Mouse (Mus musculus) kidney, embryonic 14.5 days (tissue): ENCODE measurements at regions not wholly inside any gene's neighbourhood (a gene's known extent, or its start where the extent isn't known, plus 50 kb on each side); places are given as distances from the start of the nearest gene placed in this dataset.
"Not testable (repeated sequence)": the region's sequence is repeated elsewhere in the genome, so short reads cannot be mapped to it uniquely, and the experiment has no call there.

ENCODE experiments used
- ATAC-seq: fragments of 200-750 bp; cut with Nextera tagmentation; 2 replicates; pipeline ENCODE4 v1.8.0; 2017; ENCODE audit warnings: moderate number of reproducible peaks, mild to moderate bottlenecking, moderate TSS enrichment, moderate library complexity; ENCODE audit not compliant: low FRiP score, low TSS enrichment
- H3K27ac ChIP-seq: fragments of 300-500 bp; sonication (generic); 2 replicates; pipeline ENCODE4 v1.5.1; 2014; ENCODE audit warnings: low read depth, mild to moderate bottlenecking, low read length, moderate library complexity, mixed read lengths
- H3K27me3 ChIP-seq: fragments of 300-500 bp; sonication (generic); 2 replicates; pipeline ENCODE4 v1.6.1; 2014; ENCODE audit warnings: mild to moderate bottlenecking, low read length; ENCODE audit not compliant: control insufficient read depth, insufficient read depth
- H3K36me3 ChIP-seq: fragments of 300-500 bp; sonication (generic); 2 replicates; pipeline ENCODE4 v1.6.1; 2014; ENCODE audit warnings: low read length, mixed read lengths; ENCODE audit not compliant: control insufficient read depth, insufficient read depth
- H3K4me1 ChIP-seq: fragments of 300-500 bp; sonication (generic); 2 replicates; pipeline ENCODE4 v1.6.1; 2014; ENCODE audit warnings: low read length, mixed read lengths; ENCODE audit not compliant: control insufficient read depth, insufficient read depth
- H3K4me2 ChIP-seq: fragments of 300-500 bp; sonication (generic); replicated peaks from 2 replicates; pipeline ENCODE4 v1.6.1; 2014; ENCODE audit warnings: low read depth, mild to moderate bottlenecking, low read length
- H3K4me3 ChIP-seq: fragments of 300-500 bp; sonication (generic); 2 replicates; pipeline ENCODE4 v1.5.1; 2014; ENCODE audit warnings: mild to moderate bottlenecking, low read length
- H3K9ac ChIP-seq: fragments of 300-500 bp; sonication (generic); 2 replicates; pipeline ENCODE4 v1.6.1; 2014; ENCODE audit warnings: low read depth, mild to moderate bottlenecking, low read length, moderate library complexity
- H3K9me3 ChIP-seq: fragments of 300-500 bp; sonication (generic); 2 replicates; pipeline ENCODE4 v1.6.1; 2016; ENCODE audit warnings: low read length; ENCODE audit not compliant: control insufficient read depth
- WGBS: fragments of 180-500 bp; shearing (Covaris S2); extraction: QIAGEN DNeasy Blood & Tissue Kit; methylation state at CpG from one replicate; pipeline ENCODE4 v1.1.7; 2014; 5-methylcytosine and 5-hydroxymethylcytosine counted together

GRCm38 (mm10) chr9:88244492-88244891, 82.5 kb upstream of the Nt5e start:
- H3K36me3 ChIP-seq = no peaks in the 10 kb centered on the region
- 79% methylated on average over 3 of the region's 3 CpGs for WGBS
- H3K4me1 ChIP-seq = no peaks in the 10 kb centered on the region
- ATAC-seq = no peak
- no peak overlapping the region for H3K4me3 ChIP-seq
- H3K9me3 ChIP-seq = no peaks in the 10 kb centered on the region
- H3K27ac ChIP-seq = no peak overlapping the region
- H3K4me2 ChIP-seq = no peak overlapping the region
- H3K9ac ChIP-seq = no peak overlapping the region
- H3K27me3 ChIP-seq = no peaks in the 10 kb centered on the region

- Histone ChIP-seq H3K4me3 (no peak overlapping the region), H3K36me3 (no peaks in the 10 kb centered on the region), H3K4me2 (no peak overlapping the region), H3K9me3 (no peaks in the 10 kb centered on the region), H3K4me1 (no peaks in the 10 kb centered on the region), H3K9ac (no peak overlapping the region), H3K27me3 (no peaks in the 10 kb centered on the region), H3K27ac (no peak overlapping the region)
- ATAC-seq = no peak
- 78% methylated on average over 7 of the region's 7 CpGs for WGBS
Measured at GRCm38 (mm10) chr9:88255948-88256347, 71.0 kb upstream of the Nt5e start.

GRCm38 (mm10) chr9:88259627-88260026, 67.4 kb upstream of the Nt5e start:
- Histone ChIP-seq H3K4me3 (no peak overlapping the region), H3K27me3 (no peaks in the 10 kb centered on the region), H3K9me3 (no peaks in the 10 kb centered on the region), H3K4me2 (no peak overlapping the region), H3K27ac (no peak overlapping the region), H3K4me1 (no peaks in the 10 kb centered on the region), H3K9ac (no peak overlapping the region), H3K36me3 (no peaks in the 10 kb centered on the region)
- 86% methylated on average over 4 of the region's 4 CpGs for WGBS
- no peak for ATAC-seq

- no peak overlapping the region for H3K27ac ChIP-seq
- H3K36me3 ChIP-seq = no peaks in the 10 kb centered on the region
- 72% methylated on average over 2 of the region's 2 CpGs for WGBS
- H3K27me3 ChIP-seq = no peaks in the 10 kb centered on the region
- H3K9me3 ChIP-seq = no peaks in the 10 kb centered on the region
- ATAC-seq = no peak
- H3K4me1 ChIP-seq = no peaks in the 10 kb centered on the region
- H3K9ac ChIP-seq = no peak overlapping the region
- H3K4me2 ChIP-seq = no peak overlapping the region
- no peak overlapping the region for H3K4me3 ChIP-seq
Measured at GRCm38 (mm10) chr9:88260072-88260635, 66.8 kb upstream of the Nt5e start.

- ATAC-seq = no peak
- no peaks in the 10 kb centered on the region for H3K27me3 ChIP-seq
- H3K4me3 ChIP-seq = no peak overlapping the region
- WGBS = 49% methylated on average over 3 of the region's 3 CpGs
- no peaks in the 10 kb centered on the region for H3K36me3 ChIP-seq
- H3K9me3 ChIP-seq = no peaks in the 10 kb centered on the region
- no peaks in the 10 kb centered on the region for H3K4me1 ChIP-seq
- H3K27ac ChIP-seq = no peak overlapping the region
- H3K9ac ChIP-seq = no peak overlapping the region
- no peak overlapping the region for H3K4me2 ChIP-seq
Measured at GRCm38 (mm10) chr9:88262461-88262860, 64.5 kb upstream of the Nt5e start.

GRCm38 (mm10) chr9:88266346-88266745, 60.7 kb upstream of the Nt5e start:
- H3K9ac ChIP-seq, H3K36me3 ChIP-seq, H3K4me1 ChIP-seq, H3K9me3 ChIP-seq, H3K27ac ChIP-seq, H3K4me2 ChIP-seq, H3K4me3 ChIP-seq, ATAC-seq, H3K27me3 ChIP-seq: not testable (repeated sequence)
- WGBS = 86% methylated on average over 1 of the region's 1 CpGs

GRCm38 (mm10) chr9:88268811-88269210, 58.2 kb upstream of the Nt5e start:
- H3K27ac ChIP-seq = no peak overlapping the region
- no peak overlapping the region for H3K4me3 ChIP-seq
- no peak overlapping the region for H3K4me2 ChIP-seq
- no peak overlapping the region for H3K9ac ChIP-seq
- ATAC-seq = no peak
- H3K9me3 ChIP-seq = no peaks in the 10 kb centered on the region
- 63% methylated on average over 2 of the region's 2 CpGs for WGBS
- H3K36me3 ChIP-seq = no peaks in the 10 kb centered on the region
- no peaks in the 10 kb centered on the region for H3K4me1 ChIP-seq
- H3K27me3 ChIP-seq = no peaks in the 10 kb centered on the region

GRCm38 (mm10) chr9:88269216-88269615, 57.8 kb upstream of the Nt5e start:
- no peak for ATAC-seq

GRCm38 (mm10) chr9:88270836-88271235, 56.2 kb upstream of the Nt5e start:
- H3K27ac ChIP-seq = no peak overlapping the region
- H3K4me2 ChIP-seq = no peak overlapping the region
- no peak overlapping the region for H3K9ac ChIP-seq
- H3K27me3 ChIP-seq = no peaks in the 10 kb centered on the region
- WGBS = 70% methylated on average over 1 of the region's 1 CpGs
- no peak for ATAC-seq
- H3K9me3 ChIP-seq = no peaks in the 10 kb centered on the region
- no peak overlapping the region for H3K4me3 ChIP-seq
- no peaks in the 10 kb centered on the region for H3K36me3 ChIP-seq
- H3K4me1 ChIP-seq = no peaks in the 10 kb centered on the region

More at GRCm38 (mm10) chr9:88269216-88269615, 57.8 kb upstream of the Nt5e start:
- no peaks in the 10 kb centered on the region for H3K9me3 ChIP-seq
- H3K36me3 ChIP-seq = no peaks in the 10 kb centered on the region
- H3K27me3 ChIP-seq = no peaks in the 10 kb centered on the region
- H3K4me3 ChIP-seq = no peak overlapping the region
- no peak overlapping the region for H3K9ac ChIP-seq
- H3K27ac ChIP-seq = no peak overlapping the region
- WGBS = 88% methylated on average over 5 of the region's 5 CpGs
- no peaks in the 10 kb centered on the region for H3K4me1 ChIP-seq
- no peak overlapping the region for H3K4me2 ChIP-seq
